Mouse (Mus musculus): ENCODE data around the gene Lyzl4. TPM values are rescaled to one million over a fixed set of nuclear protein-coding genes. Genes with fewer than 3 reads are reported as not detected.

Gene Lyzl4
- polyA plus RNA-seq (2014; fragmentation: Illumina TruSeq; extraction: RNeasy Lipid Tissue Mini Kit (QIAGEN cat#74804); ENCODE audit: low read depth, low replicate concordance) = 1.9 TPM

DNA sequence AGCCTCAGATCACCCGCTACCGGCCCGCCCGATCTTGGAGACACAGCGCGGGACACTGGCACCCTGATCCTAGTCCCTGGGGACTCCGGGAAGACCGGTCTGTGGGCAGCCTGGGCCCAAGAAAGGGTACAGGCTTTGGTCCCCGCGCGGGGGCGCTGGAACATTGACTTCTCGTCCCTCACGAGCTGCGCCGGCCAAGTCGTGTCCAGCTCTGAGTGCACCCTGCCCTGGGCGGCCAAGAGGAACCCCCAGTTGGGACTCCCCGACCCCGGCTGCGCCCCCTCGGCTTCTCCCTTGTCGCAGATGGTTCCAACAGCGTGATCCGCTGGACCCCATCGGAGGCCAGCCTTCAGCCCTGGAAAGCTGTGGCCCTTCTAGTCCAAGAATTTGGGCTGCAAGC, at the start of gene Lyzl4:
Lyzl4 (minus strand) TSS at position 96 of the 400 bp plus-strand sequence.

DNA sequence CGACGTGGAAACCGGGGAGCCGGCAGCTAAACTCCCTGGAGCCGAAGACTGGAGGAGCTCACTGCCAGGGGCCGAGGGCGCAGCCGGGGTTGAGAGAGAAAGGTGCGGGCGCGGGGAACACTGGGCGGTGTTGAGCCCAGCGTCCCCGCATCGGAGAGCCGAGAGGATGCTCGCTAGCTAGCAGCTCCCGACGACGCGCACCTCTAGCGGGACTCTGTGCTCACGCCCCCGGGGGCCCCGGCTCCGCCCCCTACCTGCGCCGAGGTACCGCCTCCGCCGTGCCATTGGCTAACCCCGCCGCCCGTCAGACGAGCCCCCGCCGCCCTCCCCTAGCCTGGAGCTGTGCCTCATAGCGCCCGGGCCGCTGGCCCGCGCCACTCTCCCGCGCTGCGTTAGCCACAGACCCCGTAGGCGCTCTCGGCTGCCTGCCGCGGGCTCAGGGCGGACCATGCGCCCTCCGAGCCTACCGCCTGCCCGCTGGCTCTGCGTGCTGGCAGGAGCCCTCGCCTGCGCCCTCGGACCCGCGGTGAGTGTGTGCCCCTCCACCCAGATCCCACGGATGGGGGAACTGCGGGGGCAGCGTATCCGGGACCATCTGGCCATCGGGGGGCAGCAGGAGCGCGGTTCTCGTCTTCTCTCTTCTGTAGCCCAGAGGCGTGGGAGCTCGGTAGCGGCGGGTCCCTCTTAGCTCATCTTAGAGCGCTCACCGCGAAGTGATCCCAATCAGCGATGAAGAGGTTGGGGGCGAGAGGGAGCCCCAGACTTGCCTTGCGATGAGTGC, 695 bp upstream of the Lyzl4 start, which contains the start of gene Vipr1:
Vipr1 (plus strand) TSS at position 316 of the 781 bp plus-strand sequence.

Other genes starting within 250 kb of the Lyzl4 start
- gene Cck, start 146.4 kb downstream of the Lyzl4 start, polyA plus RNA-seq (2014; fragmentation: Illumina TruSeq; extraction: RNeasy Lipid Tissue Mini Kit (QIAGEN cat#74804); ENCODE audit: low read depth, low replicate concordance) = not detected
- 6.1 TPM for gene Vipr1, start 620 bp upstream of the Lyzl4 start, polyA plus RNA-seq (2014; fragmentation: Illumina TruSeq; extraction: RNeasy Lipid Tissue Mini Kit (QIAGEN cat#74804); ENCODE audit: low read depth, low replicate concordance)
- 8.3 TPM for gene Sec22c, start 63.4 kb upstream of the Lyzl4 start, polyA plus RNA-seq (2014; fragmentation: Illumina TruSeq; extraction: RNeasy Lipid Tissue Mini Kit (QIAGEN cat#74804); ENCODE audit: low read depth, low replicate concordance)
- gene Ss18l2, start 68.2 kb upstream of the Lyzl4 start, polyA plus RNA-seq (2014; fragmentation: Illumina TruSeq; extraction: RNeasy Lipid Tissue Mini Kit (QIAGEN cat#74804); ENCODE audit: low read depth, low replicate concordance) = 57.9 TPM
- gene Nktr, start 77.1 kb upstream of the Lyzl4 start, polyA plus RNA-seq (2014; fragmentation: Illumina TruSeq; extraction: RNeasy Lipid Tissue Mini Kit (QIAGEN cat#74804); ENCODE audit: low read depth, low replicate concordance) = 91.5 TPM
- gene Zfp651, start 117.2 kb upstream of the Lyzl4 start, polyA plus RNA-seq (2014; fragmentation: Illumina TruSeq; extraction: RNeasy Lipid Tissue Mini Kit (QIAGEN cat#74804); ENCODE audit: low read depth, low replicate concordance) = 24.5 TPM
- gene Klhl40, start 135.5 kb upstream of the Lyzl4 start, polyA plus RNA-seq (2014; fragmentation: Illumina TruSeq; extraction: RNeasy Lipid Tissue Mini Kit (QIAGEN cat#74804); ENCODE audit: low read depth, low replicate concordance) = not detected
- 6.2 TPM for gene Hhatl, start 150.4 kb upstream of the Lyzl4 start, polyA plus RNA-seq (2014; fragmentation: Illumina TruSeq; extraction: RNeasy Lipid Tissue Mini Kit (QIAGEN cat#74804); ENCODE audit: low read depth, low replicate concordance)
- gene Ccdc13, start 197.4 kb upstream of the Lyzl4 start, polyA plus RNA-seq (2014; fragmentation: Illumina TruSeq; extraction: RNeasy Lipid Tissue Mini Kit (QIAGEN cat#74804); ENCODE audit: low read depth, low replicate concordance) = 2.4 TPM
- gene Higd1a, start 216.3 kb upstream of the Lyzl4 start, polyA plus RNA-seq (2014; fragmentation: Illumina TruSeq; extraction: RNeasy Lipid Tissue Mini Kit (QIAGEN cat#74804); ENCODE audit: low read depth, low replicate concordance) = 70.4 TPM

Data from adipose tissue, adult 10 weeks (tissue).